In genomic region chr11:120230841-120231370, GRCm38 (mm10) we compare ENCODE assay signal across 8 mouse cellular contexts. TPM values are rescaled to one million over a fixed set of nuclear protein-coding genes. Genes with fewer than 3 reads are reported as not detected.
DNase-seq lines count a peak whose midpoint lies in the region; ATAC-seq and TF ChIP-seq lines count a peak whose summit lies in the region.

No protein-coding gene starts in this region.

- peak overlapping the region; percentile 100 for H3K9ac ChIP-seq in forebrain, postnatal 0 days
- peak overlapping the region; percentile 100 for H3K9ac ChIP-seq in midbrain, embryonic 13.5 days (replicated peaks)

- H3K4me2 ChIP-seq in forebrain, postnatal 0 days (ENCODE audit: low read depth), result peak overlapping the region; percentile 86
- peak overlapping the region; percentile 94 for H3K4me2 ChIP-seq in midbrain, embryonic 13.5 days (replicated peaks)

- peak overlapping the region; percentile 100 for H3K27ac ChIP-seq in layer of hippocampus, adult 2 months
- peak overlapping the region; percentile 96 for H3K27ac ChIP-seq in bone marrow macrophage, adult 2 months (ENCODE audit: insufficient read depth, low read depth, low read length)
- H3K27ac ChIP-seq in forebrain, postnatal 0 days (ENCODE audit: low read depth, low read length), result peak overlapping the region; percentile 100
- H3K27ac ChIP-seq in midbrain, embryonic 13.5 days, result peak overlapping the region; percentile 99

- H3K4me3 ChIP-seq in layer of hippocampus, adult 2 months, result peak overlapping the region; percentile 95
- peak overlapping the region; percentile 92 for H3K4me3 ChIP-seq in E14TG2a.4 (replicated peaks; ENCODE audit: low read length)
- peak overlapping the region; percentile 89 for H3K4me3 ChIP-seq in bone marrow macrophage, adult 2 months (ENCODE audit: insufficient read depth, low read length)
- H3K4me3 ChIP-seq in forebrain, postnatal 0 days (ENCODE audit: low read depth, low read length), result peak overlapping the region; percentile 94
- peak overlapping the region; percentile 66 for H3K4me3 ChIP-seq in midbrain, embryonic 13.5 days (replicated peaks)

- no peak for DNase-seq in layer of hippocampus, adult 2 months (ENCODE audit: low spot score in 2 of 2)
- no peak for DNase-seq in layer of hippocampus, adult 18-20 months (ENCODE audit: low spot score in 2 of 2)
- DNase-seq in forebrain, postnatal 0 days, result peak; percentile 76
- DNase-seq in kidney, postnatal 14 days, result peak; percentile 69
- no peak for DNase-seq in natural killer cell, adult 2 months (ENCODE audit: low spot score in 2 of 2)

- ATAC-seq in forebrain, postnatal 0 days, result no peak
- no peak for ATAC-seq in midbrain, embryonic 13.5 days

- TF ChIP-seq CTCF in layer of hippocampus, adult 2 months (conservative IDR thresholded peaks at IDR 0.05), result no peak
- TF ChIP-seq CTCF in E14TG2a.4 (conservative IDR thresholded peaks at IDR 0.05; ENCODE audit: low read length), result no peak
- TF ChIP-seq CTCF in bone marrow macrophage, adult 2 months (IDR thresholded peaks at IDR 0.05; ENCODE audit: low read depth, low read length), result no peak
- no peak for TF ChIP-seq CTCF in forebrain, postnatal 0 days (IDR thresholded peaks at IDR 0.05; ENCODE audit: low read depth)

- H3K36me3 ChIP-seq in E14TG2a.4 (ENCODE audit: insufficient read depth, low read length), result peaks cover 44% of the 10 kb centered on the region
- no peaks in the 10 kb centered on the region for H3K36me3 ChIP-seq in forebrain, postnatal 0 days (ENCODE audit: insufficient read depth)
- no peaks in the 10 kb centered on the region for H3K36me3 ChIP-seq in midbrain, embryonic 13.5 days

- H3K27me3 ChIP-seq in E14TG2a.4 (ENCODE audit: insufficient read depth, low read length), result peaks cover 6% of the 10 kb centered on the region; the same call in 1 of the 2 replicates
- H3K27me3 ChIP-seq in forebrain, postnatal 0 days (ENCODE audit: insufficient read depth, low read length), result no peaks in the 10 kb centered on the region
- H3K27me3 ChIP-seq in midbrain, embryonic 13.5 days, result no peaks in the 10 kb centered on the region

- WGBS in forebrain, postnatal 0 days, result under 1% methylated on average over 58 of the region's 58 CpGs
- under 1% methylated on average over 58 of the region's 58 CpGs for WGBS in midbrain, embryonic 13.5 days

- TF ChIP-seq POLR2A in bone marrow macrophage, adult 2 months (IDR thresholded peaks at IDR 0.05; ENCODE audit: borderline replicate concordance, low read depth, low read length), result no peak

- no peaks in the 10 kb centered on the region for H3K9me3 ChIP-seq in E14TG2a.4 (ENCODE audit: low read length)
- H3K9me3 ChIP-seq in forebrain, postnatal 0 days (ENCODE audit: low read length), result no peaks in the 10 kb centered on the region
- H3K9me3 ChIP-seq in midbrain, embryonic 13.5 days, result no peaks in the 10 kb centered on the region

- peaks cover 62% of the 10 kb centered on the region for H3K4me1 ChIP-seq in E14TG2a.4 (replicated peaks; ENCODE audit: low read depth, low read length)
- H3K4me1 ChIP-seq in bone marrow macrophage, adult 2 months (ENCODE audit: control insufficient read depth, insufficient read depth, low read length), result peaks cover 15% of the 10 kb centered on the region
- peaks cover 27% of the 10 kb centered on the region for H3K4me1 ChIP-seq in forebrain, postnatal 0 days (ENCODE audit: insufficient read depth)
- H3K4me1 ChIP-seq in midbrain, embryonic 13.5 days (replicated peaks), result peaks cover 51% of the 10 kb centered on the region

RNA-seq across cellular contexts. Expression of gene Bahcc1, which starts 1.8 kb away (rescaled TPM):
- 10 to 100 TPM; 19.9 to 20.7 TPM for total RNA-seq in layer of hippocampus, adult 2 months (2021)
- 10 to 100 TPM; 17.6 to 19.0 TPM for total RNA-seq in layer of hippocampus, adult 18-20 months (2021)
- 5.2 and 5.7 TPM in 2 replicates for polyA plus RNA-seq in bone marrow macrophage, adult 2 months (2012; ENCODE audit: insufficient read depth, insufficient read length, missing spikeins)
- total RNA-seq in forebrain, postnatal 0 days (2014; rRNA removed), result 19.3 and 26.5 TPM in 2 replicates
- polyA plus RNA-seq in forebrain, postnatal 0 days (2015; fragmentation: Nextera tagmentation; extraction: Ambion mirVana), result 3.9 and 6.5 TPM in 2 replicates
- 17.4 and 19.5 TPM in 2 replicates for polyA plus RNA-seq in midbrain, embryonic 13.5 days (2015; fragmentation: Nextera tagmentation; extraction: Ambion mirVana)

Comparison
In these comparisons a context has a peak if more than half of its experiments do, and no peak if none do; other contexts are left out.
1. DNase-seq: peak in forebrain, postnatal 0 days (single experiment) and kidney, postnatal 14 days (single experiment); none in layer of hippocampus, adult 2 months (0 of 2), layer of hippocampus, adult 18-20 months (0 of 2) and natural killer cell, adult 2 months (0 of 2).
2. Peak in every context shown above with its lines, with median percentiles within 50 percentile points of each other: H3K27ac ChIP-seq and H3K4me3 ChIP-seq.